Mouse (Mus musculus): ENCODE measurements at regions not wholly inside any gene's neighbourhood (a gene's known extent, or its start where the extent isn't known, plus 50 kb on each side); places are given as distances from the start of the nearest gene placed in this dataset.

GRCm38 (mm10) chr12:9178626-9179025, 148.8 kb downstream of the Ttc32 start:
- no peak for DNase-seq

GRCm38 (mm10) chr12:9180677-9181076, 150.9 kb downstream of the Ttc32 start:
- no peak for DNase-seq

- no peak for DNase-seq
These were observed 161.9 kb downstream of the Ttc32 start for GRCm38 (mm10) chr12:9191721-9192120.

GRCm38 (mm10) chr12:9199321-9199720, 169.5 kb downstream of the Ttc32 start:
- DNase-seq: no peak

GRCm38 (mm10) chr12:9212211-9212610, 182.4 kb downstream of the Ttc32 start:
- DNase-seq: no peak

GRCm38 (mm10) chr12:9224971-9225370, 195.2 kb downstream of the Ttc32 start:
- no peak for DNase-seq

- DNase-seq: no peak
These were observed 198.1 kb downstream of the Ttc32 start for GRCm38 (mm10) chr12:9227901-9228300.

- DNase-seq: no peak
These were observed 198.7 kb downstream of the Ttc32 start for GRCm38 (mm10) chr12:9228486-9228885.

- DNase-seq: no peak
These were observed 200.2 kb downstream of the Ttc32 start for GRCm38 (mm10) chr12:9229981-9230380.

- DNase-seq: no peak
These were observed 200.8 kb downstream of the Ttc32 start for GRCm38 (mm10) chr12:9230576-9230975.

GRCm38 (mm10) chr12:9232431-9232830, 202.6 kb downstream of the Ttc32 start:
- DNase-seq: no peak

- DNase-seq: no peak
These were observed 206.1 kb downstream of the Ttc32 start for GRCm38 (mm10) chr12:9235866-9236265.

- DNase-seq: no peak
These were observed 207.7 kb downstream of the Ttc32 start for GRCm38 (mm10) chr12:9237538-9237937.

GRCm38 (mm10) chr12:9237955-9238354, 208.2 kb downstream of the Ttc32 start:
- DNase-seq: no peak

- DNase-seq: no peak
These were observed 217.7 kb downstream of the Ttc32 start for GRCm38 (mm10) chr12:9247506-9247905.

- no peak for DNase-seq
These were observed 222.0 kb downstream of the Ttc32 start for GRCm38 (mm10) chr12:9251772-9252171.

GRCm38 (mm10) chr12:9253306-9254074, 223.7 kb downstream of the Ttc32 start:
- no peak for DNase-seq

- no peak for DNase-seq
These were observed 224.6 kb downstream of the Ttc32 start for GRCm38 (mm10) chr12:9254301-9254860.

- DNase-seq: no peak
These were observed 226.1 kb downstream of the Ttc32 start for GRCm38 (mm10) chr12:9255661-9256486.

GRCm38 (mm10) chr12:9256487-9256820, 226.7 kb downstream of the Ttc32 start:
- DNase-seq: no peak

GRCm38 (mm10) chr12:9258221-9258620, 228.4 kb downstream of the Ttc32 start:
- DNase-seq: no peak

GRCm38 (mm10) chr12:9261662-9262061, 231.9 kb downstream of the Ttc32 start:
- no peak for DNase-seq

- no peak for DNase-seq
These were observed 236.4 kb downstream of the Ttc32 start for GRCm38 (mm10) chr12:9266221-9266620.

GRCm38 (mm10) chr12:9271484-9271883, 241.7 kb downstream of the Ttc32 start:
- DNase-seq: no peak

All from thymus, postnatal 36 days (tissue).